Mouse (Mus musculus): ENCODE measurements around the gene Mybpc1. TPM values are rescaled to one million over a fixed set of nuclear protein-coding genes. Genes with fewer than 3 reads are reported as not detected.
"Not testable (repeated sequence)": the region's sequence is repeated elsewhere in the genome, so short reads cannot be mapped to it uniquely, and the experiment has no call there.

The Mybpc1 gene
- total RNA-seq, 2 experiments from 2014 or later, result 2.0 to 2.8 TPM

DNA sequence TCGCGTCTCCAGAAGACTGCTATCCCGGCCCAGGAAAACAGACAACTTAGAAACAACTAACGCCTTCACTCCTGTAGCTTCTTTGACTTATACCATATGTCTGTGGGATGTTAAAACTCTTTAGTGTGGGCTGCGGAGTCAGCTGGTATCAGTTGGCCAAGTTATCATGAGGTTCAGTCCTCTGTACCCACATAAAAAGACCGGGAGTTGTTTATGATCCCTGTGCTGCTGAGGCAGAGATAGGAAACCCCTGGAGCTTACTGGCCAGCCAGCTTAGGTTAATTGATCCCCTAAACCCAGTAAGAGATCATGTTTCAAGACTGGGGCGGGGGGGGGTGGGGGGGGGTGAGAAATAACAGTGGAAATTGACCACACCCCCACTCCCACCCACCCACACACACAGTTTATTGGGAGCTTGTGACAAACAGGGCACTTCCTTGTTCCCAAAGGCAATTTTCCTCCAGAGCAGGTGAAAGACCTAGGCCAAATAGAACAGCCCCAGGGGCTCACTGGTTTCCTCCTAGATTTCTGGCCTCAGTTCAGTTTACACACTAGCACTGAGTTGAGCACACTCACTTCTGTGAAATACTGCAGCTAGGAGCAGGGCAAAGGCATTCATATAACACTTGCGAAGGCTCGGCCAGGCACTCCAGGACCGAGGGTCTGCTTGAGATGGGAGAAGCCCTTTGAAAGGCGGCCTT lies 107.9 kb downstream of the Mybpc1 start:
- peak in 1 of 2 experiments; percentile 23 for DNase-seq (ENCODE audit: low spot score in 2 of 2)

DNA sequence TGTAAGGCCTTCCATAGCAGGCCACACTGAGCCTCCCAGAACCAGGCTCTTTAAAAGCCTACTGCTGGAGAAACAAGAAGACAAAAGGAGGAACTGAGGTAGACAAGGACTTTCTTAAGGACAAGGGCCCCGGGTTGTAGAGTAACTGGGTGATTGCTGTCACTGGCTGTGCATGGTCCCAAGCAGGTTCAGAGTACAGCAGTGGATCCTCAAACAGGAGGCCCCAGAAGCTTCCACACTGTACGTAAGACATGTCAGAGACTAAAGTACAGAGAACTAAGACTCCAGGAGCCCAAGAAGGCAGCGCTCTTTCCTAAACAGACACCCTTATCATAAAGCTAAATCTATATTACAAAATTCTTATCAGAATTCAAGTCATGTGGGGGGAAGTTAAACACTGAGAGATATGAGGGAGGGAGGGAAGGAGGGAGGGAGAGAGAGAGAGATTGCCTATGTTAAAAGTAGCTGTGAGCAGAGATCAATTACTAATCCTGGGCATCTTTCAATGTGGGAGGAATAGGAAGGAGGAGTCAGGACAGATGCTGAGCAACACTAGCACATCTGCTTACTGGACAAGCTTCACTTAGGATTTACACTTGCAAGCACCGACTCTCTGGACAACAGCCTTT lies 109.9 kb downstream of the Mybpc1 start:
- no peak for DNase-seq (ENCODE audit: low spot score in 2 of 2)

DNA sequence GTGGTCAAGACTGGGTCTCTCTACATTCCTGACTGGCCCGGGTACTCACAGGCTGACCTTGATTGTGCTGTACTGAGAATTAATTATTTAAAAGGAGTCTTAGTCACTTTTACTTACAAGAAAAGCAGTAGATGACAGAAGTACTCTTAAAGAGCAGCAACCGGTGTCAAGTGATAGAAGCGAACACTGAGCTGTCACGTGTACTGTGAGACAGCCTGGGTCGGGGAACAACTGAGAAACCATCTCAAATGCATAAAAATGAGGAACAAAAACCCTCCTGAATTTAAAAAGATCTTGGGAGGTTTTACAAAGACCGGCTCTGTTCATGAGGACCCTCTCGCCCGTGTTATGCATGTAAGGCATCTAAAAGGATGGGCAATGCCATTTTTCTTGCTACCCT lies 112.3 kb downstream of the Mybpc1 start:
- no peak for DNase-seq (ENCODE audit: low spot score in 2 of 2)

DNA sequence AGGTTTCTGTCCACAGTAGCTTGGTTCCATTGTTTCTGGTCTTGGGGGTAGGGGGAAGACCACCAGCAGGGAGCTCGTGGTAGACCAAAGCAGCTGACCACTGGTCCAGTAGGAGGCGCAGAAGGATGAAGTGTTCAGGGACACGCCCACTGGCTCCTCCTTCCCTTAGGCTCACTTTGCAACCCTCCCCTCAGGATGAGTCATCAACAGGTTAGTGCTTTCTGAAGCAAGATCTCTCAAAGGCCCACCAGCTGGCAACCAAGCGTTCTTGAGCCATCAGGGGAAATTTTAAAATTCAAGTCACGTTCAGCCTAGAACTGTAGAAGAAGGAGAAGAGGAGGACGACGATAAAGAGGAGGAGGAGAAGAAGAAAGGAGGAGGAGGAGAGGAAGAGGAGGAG lies 113.3 kb downstream of the Mybpc1 start:
- DNase-seq (ENCODE audit: low spot score in 2 of 2), result no peak

DNA sequence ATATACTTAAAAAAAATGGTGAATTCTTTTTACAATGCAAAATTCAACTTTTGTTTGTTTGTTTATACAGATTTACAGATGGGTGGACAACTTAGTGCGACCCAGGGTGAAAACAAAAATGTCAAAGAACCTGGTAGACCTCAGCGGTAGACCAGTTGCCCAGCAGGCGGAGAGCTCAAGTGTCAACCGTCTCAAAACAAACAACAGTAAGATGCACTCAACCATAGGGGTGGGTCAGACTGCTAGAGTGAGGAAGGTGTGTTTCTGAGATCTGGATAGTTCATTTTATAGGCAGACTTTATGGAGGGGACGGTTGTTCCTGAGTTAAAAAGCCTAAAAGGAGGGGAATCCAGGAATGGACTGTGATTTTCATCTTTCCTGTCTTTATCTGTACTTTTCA lies 116.3 kb downstream of the Mybpc1 start:
- no peak for DNase-seq (ENCODE audit: low spot score in 2 of 2)

DNA sequence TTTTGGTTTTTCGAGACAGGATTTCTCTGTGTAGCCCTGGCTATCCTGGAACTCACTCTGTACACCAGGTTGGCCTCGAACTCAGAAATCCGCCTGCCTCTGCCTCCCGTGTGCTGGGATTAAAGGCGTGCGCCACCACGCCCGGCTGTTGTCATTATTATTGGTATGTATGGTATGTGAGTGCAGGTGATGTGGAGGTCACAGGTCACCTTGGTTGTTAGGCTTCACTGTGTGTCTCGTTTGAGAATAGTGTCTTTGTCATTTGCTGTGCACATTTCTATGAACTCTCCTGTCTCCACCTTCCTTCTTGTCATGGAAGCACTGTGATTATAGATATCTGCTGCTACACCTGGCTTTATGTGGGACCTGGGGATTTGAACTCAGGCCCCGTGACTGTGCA lies 122.1 kb downstream of the Mybpc1 start:
- not testable (repeated sequence) for DNase-seq (ENCODE audit: low spot score in 2 of 2)

Other genes with a start within 250 kb of the Mybpc1 start
- 1 to 10 TPM in 1 of 2 experiments, under 1 TPM in 1; 0.87 to 1.9 TPM for gene Dram1, start 226.1 kb downstream of the Mybpc1 start, total RNA-seq (2021)
- gene Gnptab, start 226.0 kb downstream of the Mybpc1 start, total RNA-seq (2021), result 10 to 100 TPM; 65.9 to 69.2 TPM
- gene Sycp3, start 145.6 kb downstream of the Mybpc1 start, total RNA-seq (2021), result under 1 TPM in 1 of 2 experiments, not detected in 1; 0.37 TPM
- 10 to 100 TPM; 39.3 to 39.5 TPM for gene Chpt1, start 101.1 kb downstream of the Mybpc1 start, total RNA-seq (2021)
- gene Spic, start 79.9 kb upstream of the Mybpc1 start, total RNA-seq (2021), result not detected
- gene Arl1, start 125.7 kb upstream of the Mybpc1 start, total RNA-seq (2021), result 100 to 1,000 TPM; 136 to 138 TPM
- 10 to 100 TPM; 18.9 to 20.0 TPM for gene Utp20, start 221.7 kb upstream of the Mybpc1 start, total RNA-seq (2021)